Mouse (Mus musculus) adrenal gland, postnatal 4 days (tissue): ENCODE data around the gene Syne1. TPM values are rescaled to one million over a fixed set of nuclear protein-coding genes. Genes with fewer than 3 reads are reported as not detected.

Experiments used
- DNase-seq, 2 experiments: peaks; one replicate each; pipeline ENCODE4 v3.0.0; 2021 to 2022; ENCODE audit warnings: low spot score in 2 of 2, mixed read lengths in 2 of 2
- total RNA-seq, 2 experiments: library from RNA; stranded (reverse); gene quantifications; 2 replicates each; pipeline ENCODE4 v1.2.3; 2021

The Syne1 gene
- total RNA-seq, 2 experiments from 2014 or later: 24.9 to 25.9 TPM

DNA sequence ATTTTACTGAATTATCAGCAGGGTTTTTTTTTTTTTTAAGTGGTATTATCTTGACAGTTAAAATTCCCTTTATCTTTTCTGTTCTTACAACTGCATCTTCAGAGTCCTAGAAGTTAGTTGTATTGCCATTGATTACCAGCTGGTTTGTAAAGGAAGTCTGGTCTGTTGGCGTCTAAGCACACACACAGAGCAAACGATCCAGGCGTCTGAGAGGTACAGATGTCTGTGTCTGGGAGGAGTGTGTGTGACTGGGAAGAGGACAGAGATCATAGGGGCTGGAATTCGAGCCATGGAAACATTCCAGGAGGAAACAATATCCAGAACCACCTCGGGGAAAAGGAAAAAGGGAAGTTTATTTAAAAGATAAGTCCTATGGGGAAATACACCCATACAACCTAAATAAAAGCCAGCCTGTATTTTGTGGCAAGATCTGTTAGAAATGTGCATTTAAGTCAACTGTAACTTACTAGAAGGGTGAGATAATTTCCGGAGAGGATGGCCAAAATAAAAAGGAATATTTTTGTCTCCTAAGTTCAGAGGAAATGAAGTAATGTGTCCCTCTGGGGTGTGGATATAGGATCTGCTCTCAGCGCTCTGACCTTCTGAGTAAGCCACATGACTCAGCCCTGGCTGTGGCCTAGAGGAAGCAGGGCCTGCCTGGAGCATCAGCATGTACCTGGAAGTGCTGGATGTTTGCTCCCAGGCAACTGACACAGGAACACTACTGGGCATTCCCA lies 343.2 kb downstream of the Syne1 start:
- no peak for DNase-seq

DNA sequence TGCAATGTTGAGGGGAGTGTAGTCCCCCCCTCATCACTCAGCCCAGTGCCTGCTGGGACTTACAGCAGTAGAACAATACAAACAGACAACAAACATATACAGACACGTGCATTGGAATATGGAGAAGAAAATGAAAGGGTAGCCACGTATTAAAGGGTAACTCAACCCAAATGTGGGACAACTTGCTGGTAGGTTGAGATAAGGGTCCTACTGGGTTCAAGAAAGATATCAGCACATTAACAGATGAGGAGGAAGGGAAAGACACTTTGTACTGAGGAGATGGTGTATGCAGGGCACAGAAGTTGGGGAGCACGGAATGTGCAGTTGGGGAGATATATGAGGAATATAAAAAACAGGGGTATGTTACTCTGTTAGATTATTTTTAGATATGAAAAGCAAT lies 345.3 kb downstream of the Syne1 start:
- no peak for DNase-seq

DNA sequence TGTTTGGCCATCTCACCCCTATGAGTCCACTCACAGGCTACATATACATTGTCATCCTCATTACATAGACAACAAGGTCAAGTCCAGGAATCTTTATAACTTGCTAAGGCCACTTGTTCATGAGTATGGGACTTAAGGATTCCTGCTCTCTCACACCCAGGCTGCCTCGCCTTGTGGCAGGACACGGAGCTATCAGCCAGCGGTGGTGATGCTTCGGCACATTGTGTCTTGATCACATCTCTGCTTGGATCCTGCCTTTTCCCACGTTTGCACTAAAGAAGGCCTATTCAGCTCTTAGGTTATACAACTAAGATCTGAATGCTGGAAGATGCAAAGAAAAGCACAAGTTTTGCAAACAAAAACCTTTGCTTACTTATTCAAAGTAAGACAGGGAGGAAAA lies 345.7 kb downstream of the Syne1 start:
- no peak for DNase-seq

DNA sequence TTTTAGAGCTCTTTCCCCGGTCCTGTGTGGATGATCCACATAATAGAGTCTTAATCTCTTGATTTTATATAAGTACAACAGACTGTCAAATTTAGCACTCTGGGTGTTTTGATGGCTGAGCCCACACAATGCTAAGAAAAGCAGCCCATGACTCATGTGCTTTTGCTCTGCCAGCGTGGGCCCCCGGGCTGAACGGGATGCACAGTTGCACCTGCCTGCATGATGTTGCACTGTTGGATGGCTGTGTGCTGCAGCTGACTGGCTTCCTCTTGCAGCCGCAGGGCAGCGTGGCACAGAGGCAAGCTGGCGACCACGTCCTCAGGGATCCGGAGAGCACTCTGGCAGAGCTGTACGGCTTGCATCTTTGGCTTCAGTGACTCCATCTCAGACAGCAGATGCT lies 347.4 kb downstream of the Syne1 start:
- DNase-seq: no peak

DNA sequence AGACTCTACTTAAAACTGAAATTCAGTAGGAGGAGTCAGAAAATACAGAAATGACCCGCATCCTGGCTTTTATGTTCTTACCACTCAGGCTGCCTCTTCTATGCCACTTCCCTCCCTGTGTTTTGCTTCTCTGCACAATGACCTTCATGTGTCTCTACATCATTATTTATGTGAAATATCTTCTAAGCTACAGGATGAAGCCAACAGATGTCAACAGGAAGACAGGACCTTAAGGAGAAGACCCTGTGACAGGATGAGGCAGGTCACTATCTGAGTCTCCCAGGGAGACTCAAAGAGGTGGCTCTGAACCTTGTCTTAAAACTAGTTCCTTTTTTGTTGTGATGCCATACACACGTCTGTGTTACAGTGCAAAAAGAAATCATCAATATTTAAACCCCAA lies 353.9 kb downstream of the Syne1 start:
- DNase-seq: no peak

DNA sequence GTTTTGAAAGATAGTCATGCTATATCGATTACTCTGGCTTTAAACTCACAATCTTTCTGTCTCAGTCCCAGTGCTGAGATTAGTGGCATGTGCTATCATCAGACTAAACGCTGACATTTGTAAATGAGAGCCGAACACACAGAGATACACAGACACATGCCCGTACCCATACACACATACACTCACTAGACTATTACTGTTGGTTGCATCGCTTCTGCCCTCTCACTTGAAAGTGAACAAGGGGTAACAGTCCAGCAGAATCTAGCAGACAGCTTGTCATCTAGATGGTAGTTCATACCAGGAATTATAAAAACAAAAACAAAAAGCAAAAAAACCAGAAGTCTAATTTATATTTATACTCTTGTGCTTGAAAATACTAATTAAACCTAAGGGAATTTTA lies 355.0 kb downstream of the Syne1 start:
- DNase-seq: no peak

DNA sequence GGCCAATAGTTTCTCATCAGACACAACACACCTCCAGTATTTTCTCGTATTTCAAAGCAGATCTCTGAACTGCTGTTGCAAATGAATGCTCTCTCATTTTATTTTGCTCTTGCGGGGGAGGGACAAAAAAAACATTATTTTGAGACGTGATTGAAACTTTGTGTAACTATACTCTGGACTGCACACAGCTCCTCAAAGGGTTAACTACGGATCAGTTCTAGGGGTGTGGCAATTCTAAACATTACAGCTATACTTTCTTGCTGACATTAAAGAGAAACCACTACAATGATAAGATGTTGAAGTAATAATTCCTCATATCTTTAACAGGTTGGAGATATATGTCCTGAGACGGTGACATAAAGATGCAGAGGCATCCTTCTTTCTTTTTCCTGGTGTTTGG lies 356.0 kb downstream of the Syne1 start:
- no peak for DNase-seq

DNA sequence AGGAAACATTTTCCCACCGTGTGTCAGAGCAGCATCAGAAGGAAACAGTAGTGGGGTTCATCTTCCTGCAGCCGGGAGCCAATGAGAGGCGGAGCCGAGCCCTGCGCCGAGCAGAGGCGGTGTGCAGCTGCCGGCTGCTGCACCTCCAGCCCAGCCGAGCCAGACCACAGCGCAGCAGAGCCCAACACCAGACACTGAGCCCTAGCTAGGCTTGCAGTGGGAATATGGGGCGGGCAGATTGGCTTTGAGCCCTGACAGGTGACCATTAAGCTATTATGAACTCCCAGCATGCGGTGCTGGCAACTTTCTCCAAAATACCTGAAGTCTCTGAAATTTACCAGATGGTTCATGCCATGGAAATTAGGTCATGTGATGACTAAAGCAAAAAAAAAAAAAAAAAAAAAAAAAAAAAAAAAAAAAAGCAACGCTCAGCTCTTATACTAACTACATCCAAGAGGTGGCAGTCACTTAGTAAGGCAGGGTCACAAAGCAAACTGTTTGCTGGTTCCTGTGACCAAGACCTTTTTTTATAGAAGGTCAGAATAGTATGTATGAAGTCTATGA lies 356.5 kb downstream of the Syne1 start:
- DNase-seq: peak; percentile 20 to 51

DNA sequence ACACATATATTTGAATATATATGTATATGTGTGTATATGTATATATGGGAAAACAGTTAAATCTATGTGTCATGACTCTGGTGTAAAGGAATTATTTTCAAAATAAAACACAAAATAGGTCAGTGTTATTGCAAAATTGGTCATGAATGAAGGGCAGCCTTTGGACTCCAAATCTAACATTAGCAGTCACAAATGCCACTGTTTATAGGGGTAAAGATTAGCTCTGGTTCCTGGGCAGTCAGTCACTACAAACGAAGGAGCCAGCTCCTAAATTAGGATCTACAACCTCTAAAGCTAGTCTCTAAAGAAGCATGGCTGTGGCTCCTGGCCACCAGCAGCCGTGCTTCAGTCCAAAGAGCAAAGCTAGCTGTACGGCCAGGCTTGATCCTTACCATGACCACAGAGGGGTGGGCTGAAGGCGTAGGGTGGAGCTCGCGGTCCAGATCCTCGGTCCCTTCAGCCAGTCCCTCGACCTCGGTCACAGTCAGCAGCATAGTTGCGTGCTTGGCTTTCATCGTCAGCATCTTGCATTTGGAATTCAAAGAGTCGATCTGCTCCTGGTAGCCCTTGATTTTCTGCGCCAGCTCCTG lies 357.1 kb downstream of the Syne1 start:
- no peak for DNase-seq

DNA sequence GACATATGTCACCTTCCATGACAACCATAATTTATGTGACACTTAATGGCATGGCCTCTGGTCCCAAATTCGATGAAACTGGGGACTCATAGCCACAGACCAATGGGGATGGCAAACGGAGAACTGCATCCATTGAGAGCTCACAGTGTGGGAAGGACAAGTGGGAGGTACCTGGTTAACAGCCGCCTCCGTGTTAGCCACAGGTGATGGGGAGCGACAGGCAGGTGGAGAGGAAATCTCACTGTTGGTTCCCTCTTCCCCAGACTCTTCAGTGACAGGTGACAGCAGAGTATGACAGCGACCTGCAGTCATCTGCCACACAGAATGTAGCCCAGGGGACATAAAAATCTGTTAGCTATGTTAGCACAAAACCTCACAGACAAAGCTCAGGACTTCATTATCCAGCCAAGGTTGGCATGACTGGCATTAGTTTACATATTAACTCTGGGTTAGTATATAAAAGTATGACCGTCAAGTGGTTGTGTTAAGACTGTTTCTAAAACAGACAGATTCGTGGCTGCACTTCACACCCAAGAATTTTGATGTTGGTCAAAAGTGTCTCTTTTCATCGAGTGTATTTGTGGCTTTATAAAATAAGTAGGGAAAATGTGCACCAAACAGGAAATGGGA lies 358.3 kb downstream of the Syne1 start:
- DNase-seq: no peak

DNA sequence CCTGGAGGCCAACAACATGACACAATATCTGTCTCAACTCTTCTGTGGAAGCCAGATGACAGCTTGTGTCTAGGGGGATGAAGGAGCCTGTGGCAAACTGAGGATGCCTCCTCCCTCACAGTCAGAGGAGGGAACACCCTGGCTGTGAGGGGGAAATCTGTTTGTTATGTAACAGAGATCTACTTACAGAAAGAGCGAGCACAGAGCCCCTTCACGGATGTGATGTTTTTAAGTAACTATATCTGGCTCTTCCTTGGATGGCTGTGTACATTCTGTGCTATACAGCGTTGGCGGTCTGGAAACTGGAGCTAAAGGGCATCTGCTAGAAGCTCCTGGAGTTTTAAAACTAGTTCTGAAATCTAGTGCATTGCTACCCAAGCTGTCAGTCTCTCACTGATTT lies 360.5 kb downstream of the Syne1 start:
- DNase-seq: no peak

DNA sequence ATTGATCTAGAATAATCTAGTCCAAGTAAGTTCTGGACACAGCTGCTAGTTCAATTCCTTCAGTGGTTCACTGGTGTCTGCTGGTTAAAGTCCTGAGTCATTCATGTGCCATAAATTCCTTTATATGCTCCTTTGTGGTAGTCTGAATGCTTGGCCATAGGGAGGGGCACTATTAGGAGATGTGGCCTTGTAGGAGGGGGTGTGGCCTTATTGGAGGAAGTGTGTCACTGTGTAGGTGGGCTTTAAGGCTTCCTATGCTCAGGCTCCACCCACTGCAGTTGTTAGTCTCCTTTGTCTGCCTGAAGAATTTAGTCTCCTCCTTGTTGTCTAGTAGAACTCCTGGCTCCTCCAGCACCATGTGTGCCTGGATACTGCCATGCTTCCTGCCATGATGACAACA lies 362.4 kb downstream of the Syne1 start:
- DNase-seq: no peak

DNA sequence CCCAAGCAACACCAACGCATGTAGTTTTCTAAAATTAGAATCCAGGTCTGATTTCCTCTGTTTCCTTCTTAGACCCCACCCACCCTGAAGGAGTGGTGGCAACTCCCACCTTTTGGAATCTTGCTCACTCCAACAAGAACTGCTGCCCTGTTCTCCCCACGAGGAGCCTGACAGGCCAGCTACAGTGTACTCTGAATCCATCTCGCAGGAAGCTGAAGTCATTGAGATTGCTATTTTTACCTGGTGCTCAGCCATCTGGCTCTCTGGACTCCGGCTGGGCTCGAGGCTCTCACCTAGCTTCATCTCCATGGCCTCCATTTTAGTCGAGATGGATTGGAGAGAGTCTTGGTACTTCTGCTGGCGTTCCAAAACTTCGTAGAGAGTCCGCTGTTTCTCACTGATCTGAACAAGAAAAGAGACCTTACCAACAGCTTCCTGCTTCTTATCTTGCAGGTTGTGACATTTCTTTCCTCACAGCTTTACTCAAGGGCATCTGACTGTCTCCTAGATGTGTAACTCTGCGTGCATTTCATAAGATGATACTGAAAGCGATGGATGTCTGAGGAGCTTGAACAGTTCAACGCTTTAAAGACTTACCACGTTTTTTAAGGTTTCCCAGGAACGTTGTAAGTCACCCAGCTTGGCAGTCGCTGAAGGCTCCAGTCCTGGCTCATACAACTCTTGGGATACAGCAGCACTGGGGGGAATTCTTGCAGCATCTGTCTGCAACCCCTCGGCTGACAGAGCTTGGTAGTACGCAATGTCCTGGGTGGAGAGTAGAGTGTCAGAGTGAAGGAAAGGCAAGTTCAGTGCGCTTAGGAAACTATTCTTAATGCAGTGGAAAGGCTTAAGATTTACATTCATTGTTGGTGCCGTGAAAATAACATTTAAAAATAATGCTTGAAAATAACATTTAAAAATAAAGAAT lies 365.9 kb downstream of the Syne1 start:
- DNase-seq: no peak

DNA sequence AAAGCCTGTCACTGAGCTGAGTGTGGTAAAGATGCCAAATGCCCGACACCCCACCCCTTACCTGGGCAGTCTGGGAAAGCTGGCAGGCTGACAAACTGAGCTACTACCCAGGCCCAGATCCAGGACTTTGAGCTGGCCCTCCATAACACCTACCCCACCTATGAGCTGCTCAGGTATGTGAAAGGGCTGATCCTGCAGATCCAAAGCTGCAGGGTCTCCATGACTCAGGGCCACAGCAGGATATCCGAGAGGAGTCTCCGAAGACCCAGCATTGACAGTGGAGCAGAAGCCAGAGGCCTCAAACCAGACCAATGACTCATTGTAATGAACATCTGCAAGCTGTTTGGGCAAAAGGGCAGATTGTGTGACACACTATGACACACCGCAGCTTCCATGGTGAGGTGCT lies 369.5 kb downstream of the Syne1 start:
- DNase-seq: no peak

DNA sequence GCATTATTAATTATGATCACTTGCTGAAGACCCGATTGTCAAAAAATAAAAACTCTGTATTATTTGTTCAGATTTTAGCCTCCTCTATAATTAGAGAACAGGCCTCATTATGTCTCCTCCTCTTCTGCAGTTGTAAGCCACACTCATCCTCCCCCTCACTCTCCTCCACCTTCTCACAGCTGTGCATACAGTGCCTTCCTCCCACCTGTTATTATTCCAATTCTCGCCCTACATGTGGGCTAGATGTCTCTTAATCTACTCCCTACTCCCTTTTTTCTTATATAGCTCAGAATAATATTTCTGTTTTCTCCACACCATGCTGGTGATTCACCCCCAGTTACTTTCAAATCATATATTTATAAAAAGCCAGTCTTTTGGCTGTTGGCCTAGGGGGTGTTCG lies 371.4 kb downstream of the Syne1 start:
- no peak for DNase-seq

DNA sequence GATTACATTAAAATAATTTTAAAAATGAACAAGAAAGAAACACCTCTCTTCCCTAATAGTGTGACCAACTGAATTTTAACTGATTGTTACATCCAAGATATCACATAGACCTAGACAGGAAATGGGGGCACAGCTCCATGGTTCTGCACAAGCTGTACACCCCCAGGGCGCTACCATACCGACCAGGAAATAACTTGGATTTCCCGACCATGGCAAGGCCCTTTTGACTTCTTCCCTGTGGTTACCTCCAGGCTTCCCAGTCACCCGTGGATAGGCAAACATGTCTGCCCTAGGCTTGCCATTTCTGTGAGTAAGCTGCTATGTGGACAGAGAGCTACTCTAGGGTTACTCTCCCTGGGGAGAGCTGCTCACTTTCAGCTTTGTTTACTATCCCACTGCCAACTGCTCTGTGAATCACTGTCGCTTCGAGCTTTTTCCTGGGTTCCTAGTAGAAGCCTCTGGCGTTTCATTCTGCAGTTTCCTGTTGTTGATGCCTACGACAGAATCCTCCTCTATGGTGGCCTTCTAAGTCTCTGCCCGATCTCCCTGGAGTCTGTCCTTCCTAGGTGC lies 373.8 kb downstream of the Syne1 start:
- no peak for DNase-seq

DNA sequence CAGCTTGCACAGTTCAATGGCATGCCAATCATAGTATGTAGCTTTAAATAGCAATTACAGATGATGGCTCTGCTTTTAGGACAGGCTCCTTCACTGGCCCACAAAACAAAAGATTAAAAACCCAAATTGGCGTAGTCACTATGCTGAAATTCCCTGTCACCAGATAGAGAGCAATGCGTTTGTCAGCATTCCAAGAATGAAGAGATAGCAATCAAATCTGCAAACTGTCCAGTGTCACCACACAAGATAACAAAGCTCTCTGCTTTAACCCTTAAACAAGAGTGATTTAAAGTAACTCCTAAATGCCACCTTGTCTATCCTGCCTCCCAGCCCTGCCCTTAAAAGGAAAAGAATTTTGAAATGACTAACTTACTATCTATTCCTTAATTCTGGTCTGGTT lies 374.9 kb downstream of the Syne1 start:
- no peak for DNase-seq

DNA sequence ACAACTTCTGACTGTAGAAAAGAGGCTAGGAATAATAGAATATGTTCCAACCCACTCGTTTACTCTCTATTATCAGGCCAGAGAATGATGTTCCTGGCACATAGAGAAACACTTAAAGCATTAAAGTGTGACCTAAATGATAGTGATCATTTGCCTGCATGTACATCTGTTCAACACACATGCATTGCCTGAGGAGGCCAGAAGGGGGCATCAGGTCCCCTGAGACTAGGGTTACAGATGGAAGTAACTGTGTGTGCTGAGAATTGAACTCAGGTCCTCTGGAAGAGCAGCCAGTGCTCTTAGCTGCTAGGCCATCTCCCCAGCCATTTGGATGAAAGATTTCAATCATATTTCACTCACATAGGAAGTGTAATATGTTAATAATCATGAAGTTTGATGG lies 380.9 kb downstream of the Syne1 start:
- DNase-seq: no peak

DNA sequence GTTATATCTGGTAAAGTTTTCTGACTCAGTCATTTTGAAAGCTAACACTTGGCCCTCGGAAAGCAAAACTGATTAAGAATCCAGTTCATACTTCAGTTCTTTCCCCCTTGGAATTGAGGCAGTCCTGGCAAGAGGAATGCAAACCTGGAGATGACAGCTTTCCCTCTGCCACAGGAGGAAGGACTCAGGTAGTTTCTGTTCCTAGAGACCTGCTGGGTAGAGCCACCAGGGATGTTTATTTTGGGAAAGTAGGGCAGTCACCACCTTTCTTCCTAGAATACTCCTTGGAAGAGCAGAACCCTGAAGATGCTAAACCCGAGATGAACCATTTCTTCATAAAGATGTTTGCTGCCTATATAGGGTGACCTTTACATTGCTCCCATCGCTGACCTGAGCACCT lies 383.8 kb downstream of the Syne1 start:
- DNase-seq: no peak

DNA sequence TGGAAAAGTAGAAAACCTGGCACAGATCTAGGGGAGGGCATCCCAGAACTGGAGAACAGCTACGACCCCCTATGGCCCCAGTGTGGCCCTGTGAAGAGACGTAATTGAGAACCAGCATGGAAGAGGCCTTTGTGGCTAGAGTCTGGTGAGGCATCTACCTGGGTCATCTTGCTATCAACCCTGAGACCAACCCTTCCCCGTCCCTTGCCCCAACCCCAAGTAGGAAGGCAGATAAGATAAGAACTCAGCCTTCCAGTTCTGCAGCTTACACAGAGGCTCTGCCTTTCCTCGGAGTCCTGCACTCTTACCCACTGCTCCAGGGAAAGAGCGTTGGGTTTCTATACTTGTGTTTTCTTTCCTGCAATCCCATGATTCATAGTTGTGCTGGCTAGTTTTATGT lies 385.8 kb downstream of the Syne1 start:
- no peak for DNase-seq

DNA sequence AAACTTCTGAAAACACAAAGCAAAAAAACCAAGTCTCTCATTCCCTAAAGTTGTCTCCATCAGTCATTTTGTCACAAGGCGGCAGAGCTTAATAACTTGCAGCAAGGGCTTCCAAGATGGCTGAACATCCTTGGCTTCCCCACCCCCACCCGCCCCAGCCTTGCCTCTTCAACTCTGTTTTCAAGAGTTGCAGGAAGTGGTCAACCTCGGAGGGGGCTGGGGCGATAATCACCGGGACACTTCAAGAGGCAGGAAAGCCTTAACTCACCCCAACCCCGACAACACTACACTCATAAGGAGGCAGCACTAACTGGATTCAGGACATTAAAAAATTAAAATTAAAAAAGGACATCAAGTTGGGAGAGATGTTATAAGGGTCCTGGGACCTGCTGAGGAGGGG lies 387.5 kb downstream of the Syne1 start:
- no peak for DNase-seq
